Mouse (Mus musculus): ENCODE data around the gene Map6d1. TPM values are rescaled to one million over a fixed set of nuclear protein-coding genes. Genes with fewer than 3 reads are reported as not detected.

Map6d1 gene
- polyA plus RNA-seq (2014; fragmentation: Illumina TruSeq; extraction: RNeasy Lipid Tissue Mini Kit (QIAGEN cat#74804); ENCODE audit: low read depth, low replicate concordance) = not detected

GRCm38 (mm10) chr16:20240468-20241414, at the start of gene Map6d1:
Gene Map6d1 (minus strand): TSS chr16:20241358.

Other genes with a start within 250 kb of the Map6d1 start
- gene Klhl24, start 143.8 kb downstream of the Map6d1 start, polyA plus RNA-seq (2014; fragmentation: Illumina TruSeq; extraction: RNeasy Lipid Tissue Mini Kit (QIAGEN cat#74804); ENCODE audit: low read depth, low replicate concordance) = 81.2 TPM
- 27.4 TPM for gene Yeats2, start 100.3 kb downstream of the Map6d1 start, polyA plus RNA-seq (2014; fragmentation: Illumina TruSeq; extraction: RNeasy Lipid Tissue Mini Kit (QIAGEN cat#74804); ENCODE audit: low read depth, low replicate concordance)
- gene Parl, start 61.0 kb upstream of the Map6d1 start, polyA plus RNA-seq (2014; fragmentation: Illumina TruSeq; extraction: RNeasy Lipid Tissue Mini Kit (QIAGEN cat#74804); ENCODE audit: low read depth, low replicate concordance) = 53.0 TPM
- 0.60 TPM for gene Cyp2ab1, start 84.0 kb upstream of the Map6d1 start, polyA plus RNA-seq (2014; fragmentation: Illumina TruSeq; extraction: RNeasy Lipid Tissue Mini Kit (QIAGEN cat#74804); ENCODE audit: low read depth, low replicate concordance)
- gene Abcc5, start 185.0 kb upstream of the Map6d1 start, polyA plus RNA-seq (2014; fragmentation: Illumina TruSeq; extraction: RNeasy Lipid Tissue Mini Kit (QIAGEN cat#74804); ENCODE audit: low read depth, low replicate concordance) = 21.1 TPM